Mouse (Mus musculus) ZHBTc4 (cell line): ENCODE data around the gene Hoxd11.

Experiments used
- DNase-seq: peaks from one replicate; pipeline ENCODE4 v3.0.0-alpha.2; 2011; ENCODE audit warnings: low read depth, low spot score

Gene Hoxd11

GRCm38 (mm10) chr2:74663291-74663925 lies 15.9 kb upstream of the Hoxd11 start:
- DNase-seq = peak; percentile 62

DNA sequence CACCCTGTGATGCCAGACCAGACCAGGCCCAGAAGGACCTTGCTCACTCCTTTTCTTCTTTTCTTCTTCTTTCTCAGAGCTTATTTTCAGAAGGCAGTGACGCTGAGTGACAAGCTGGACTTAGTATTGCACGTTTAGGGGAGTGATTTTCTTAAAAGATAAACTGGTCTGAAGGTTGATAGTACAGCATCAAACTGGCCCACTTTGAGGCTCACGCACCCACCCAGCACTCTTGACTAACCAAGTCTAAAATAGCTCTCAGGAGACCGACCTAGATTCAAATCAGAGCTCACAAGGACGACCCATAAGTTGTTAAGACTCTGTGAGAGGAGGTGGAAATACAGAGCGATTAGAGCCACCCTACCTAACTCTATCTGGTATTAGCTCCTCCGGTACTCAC lies 12.9 kb upstream of the Hoxd11 start:
- DNase-seq = peak; percentile 9

GRCm38 (mm10) chr2:74667191-74667841 lies 12.0 kb upstream of the Hoxd11 start:
- DNase-seq = peak; percentile 58

DNA sequence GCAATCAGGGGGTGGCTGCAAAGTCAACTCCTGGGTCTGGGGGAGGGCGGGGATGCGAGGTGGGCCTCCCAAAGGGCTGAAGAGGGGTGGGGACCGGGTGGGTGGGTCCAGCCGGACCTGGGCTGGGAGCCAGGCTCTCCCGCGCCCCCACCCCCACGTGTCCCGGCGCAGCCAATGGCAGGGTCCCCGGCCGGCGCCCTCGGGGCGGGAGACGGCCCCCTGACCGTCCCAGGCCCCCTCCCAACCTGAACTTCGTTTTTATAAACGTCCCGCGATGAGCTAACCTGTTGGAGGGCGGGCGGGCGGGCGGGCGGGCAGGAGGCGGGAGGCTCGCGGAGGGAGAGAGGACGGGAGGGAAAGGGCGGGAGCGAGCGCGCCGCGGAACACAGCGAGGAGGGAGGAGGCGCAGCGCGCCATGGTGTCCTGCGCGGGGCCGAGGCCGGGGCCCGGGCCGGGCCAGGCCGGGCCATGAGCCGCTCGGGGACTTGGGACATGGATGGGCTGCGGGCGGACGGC lies 11.5 kb upstream of the Hoxd11 start, which contains the start of gene Hoxd13:
Gene Hoxd13 (plus strand): TSS at position 469 of the 516 bp plus-strand sequence.
- peak; percentile 67 for DNase-seq

- peak; percentile 71 for DNase-seq
Observed at GRCm38 (mm10) chr2:74668370-74669229, 10.8 kb upstream of the Hoxd11 start.

- peak; percentile 39 for DNase-seq
Observed at GRCm38 (mm10) chr2:74669230-74669578, 10.2 kb upstream of the Hoxd11 start.

- DNase-seq = peak; percentile 48
Observed at GRCm38 (mm10) chr2:74669650-74670235, 9.6 kb upstream of the Hoxd11 start.

GRCm38 (mm10) chr2:74670632-74671188 lies 8.6 kb upstream of the Hoxd11 start:
- DNase-seq = no peak

- no peak for DNase-seq
Observed at GRCm38 (mm10) chr2:74671847-74672246, 7.5 kb upstream of the Hoxd11 start.

- peak; percentile 90 for DNase-seq
Observed at GRCm38 (mm10) chr2:74672481-74673362, 6.6 kb upstream of the Hoxd11 start.

DNA sequence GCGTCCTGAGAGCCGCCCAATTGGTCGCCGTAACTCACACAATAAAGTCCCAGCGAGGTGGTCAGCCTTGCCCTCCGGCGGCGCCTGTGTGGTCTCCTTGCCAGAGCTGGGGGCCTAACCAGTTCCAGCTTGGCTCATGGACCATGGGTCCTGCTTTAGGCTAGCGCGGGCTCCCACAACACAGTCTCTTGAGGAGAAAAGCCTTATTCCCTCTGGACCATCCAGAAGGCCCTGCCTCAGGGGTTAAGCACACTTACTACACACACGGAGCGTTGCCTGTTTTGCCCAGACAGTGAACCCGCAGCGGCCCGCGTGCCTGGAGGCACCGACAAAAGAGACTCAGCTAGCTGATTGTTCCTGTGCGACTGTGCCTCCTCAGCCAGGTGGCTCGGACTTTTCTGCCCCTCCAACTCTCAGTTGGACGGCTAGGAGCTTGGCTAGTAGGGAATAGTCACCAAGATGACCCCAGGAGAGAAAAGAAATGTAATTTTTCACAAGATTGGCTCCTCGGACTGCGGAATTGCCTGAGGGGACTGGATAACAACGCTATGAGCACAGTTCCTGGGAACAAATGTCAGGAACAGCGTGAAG lies 5.4 kb upstream of the Hoxd11 start:
- peak; percentile 38 for DNase-seq

GRCm38 (mm10) chr2:74674881-74675665 lies 4.3 kb upstream of the Hoxd11 start, which contains the start of gene Hoxd12:
Gene Hoxd12, plus strand, starts transcription at chr2:74675013.
- DNase-seq = peak; percentile 47

DNA sequence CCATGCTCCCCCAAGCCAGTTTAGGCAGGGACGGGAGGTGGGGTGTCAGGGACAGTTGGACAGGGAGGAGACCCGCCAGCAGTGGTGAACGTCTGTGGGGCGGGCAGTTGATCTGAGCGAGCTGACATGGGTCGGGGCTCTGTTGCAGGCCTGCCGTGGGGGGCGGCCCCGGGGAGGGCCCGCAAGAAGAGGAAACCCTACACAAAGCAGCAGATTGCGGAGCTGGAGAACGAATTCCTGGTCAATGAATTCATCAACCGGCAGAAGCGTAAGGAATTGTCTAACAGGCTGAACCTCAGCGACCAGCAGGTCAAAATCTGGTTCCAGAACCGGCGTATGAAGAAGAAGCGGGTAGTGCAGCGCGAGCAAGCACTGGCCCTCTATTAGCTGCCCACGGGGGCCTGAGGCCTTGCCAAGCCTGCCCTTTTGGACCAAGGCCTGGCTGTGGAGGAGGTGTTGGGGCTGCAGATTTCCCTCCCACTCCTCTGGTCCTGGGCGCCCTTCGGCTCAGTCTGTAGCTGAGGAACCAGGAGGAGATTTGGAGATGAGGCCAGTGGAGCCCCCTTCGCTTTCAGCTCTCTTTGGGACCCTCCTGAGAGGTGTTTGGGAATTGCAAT lies 3.6 kb upstream of the Hoxd11 start:
- no peak for DNase-seq

GRCm38 (mm10) chr2:74676376-74677052 lies 2.8 kb upstream of the Hoxd11 start:
- no peak for DNase-seq

DNA sequence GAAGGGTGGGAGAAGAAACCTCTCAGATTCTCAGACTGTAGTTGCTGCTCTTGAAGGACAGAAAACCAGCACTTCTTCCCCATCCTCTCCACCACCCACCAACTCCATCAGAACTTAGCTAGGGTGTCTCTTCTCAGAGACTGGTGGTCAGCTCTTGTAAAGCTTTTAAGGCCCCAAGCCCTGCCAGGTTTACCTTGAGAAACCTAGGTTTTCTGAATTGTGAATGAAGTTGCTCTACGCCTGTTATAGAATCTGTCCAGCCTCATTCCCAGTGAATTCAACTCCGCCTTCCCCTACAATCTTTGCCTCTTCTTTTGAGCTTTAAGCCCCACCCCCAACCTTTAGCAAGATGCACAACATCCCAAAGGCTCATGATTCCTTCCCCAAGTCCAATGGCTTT lies 2.3 kb upstream of the Hoxd11 start:
- DNase-seq = no peak

GRCm38 (mm10) chr2:74679596-74679971 lies 227 bp downstream of the Hoxd11 start:
- peak; percentile 55 for DNase-seq

GRCm38 (mm10) chr2:74679980-74680379 lies 623 bp downstream of the Hoxd11 start:
- peak; percentile 66 for DNase-seq
